Mouse (Mus musculus) bone marrow macrophage, adult 2 months (primary cell): ENCODE data around the gene Mmaa.

Experiments used
- CTCF ChIP-seq: IDR thresholded peaks from 2 replicates; pipeline ENCODE4 v1.5.1; 2012; ENCODE audit warnings: low read depth, mild to moderate bottlenecking, low read length, moderate library complexity
- POLR2A ChIP-seq: IDR thresholded peaks from 2 replicates; pipeline ENCODE4 v1.6.1; 2012; ENCODE audit warnings: mild to moderate bottlenecking, low read depth, low read length, borderline replicate concordance

DNA sequence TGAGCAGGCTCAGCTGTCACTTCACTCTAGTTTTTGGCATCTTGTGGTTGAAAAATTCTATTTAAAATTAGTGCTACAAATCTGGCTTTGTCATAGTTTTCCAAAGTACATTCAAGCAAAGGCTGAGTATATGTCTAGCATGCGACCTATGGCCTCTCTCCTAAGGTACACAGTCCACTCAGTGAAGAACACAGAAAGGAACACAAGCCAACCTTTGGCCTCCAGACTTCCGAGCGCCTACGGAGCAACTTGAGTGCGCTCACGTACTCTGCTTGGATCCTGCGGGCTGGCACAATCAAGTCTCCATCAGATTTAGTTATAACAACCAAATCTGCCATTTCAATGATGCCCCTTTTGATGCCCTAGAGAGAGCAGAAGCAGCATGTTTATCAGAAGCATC lies 25.8 kb downstream of the Mmaa start:
- TF ChIP-seq CTCF (no peak), POLR2A (no peak)
